Mouse (Mus musculus): ENCODE data around the gene Asxl1. TPM values are rescaled to one million over a fixed set of nuclear protein-coding genes. Genes with fewer than 3 reads are reported as not detected.

Asxl1 gene
- polyA plus RNA-seq, 1 experiment from 2014 or later = 19.6 TPM

DNA sequence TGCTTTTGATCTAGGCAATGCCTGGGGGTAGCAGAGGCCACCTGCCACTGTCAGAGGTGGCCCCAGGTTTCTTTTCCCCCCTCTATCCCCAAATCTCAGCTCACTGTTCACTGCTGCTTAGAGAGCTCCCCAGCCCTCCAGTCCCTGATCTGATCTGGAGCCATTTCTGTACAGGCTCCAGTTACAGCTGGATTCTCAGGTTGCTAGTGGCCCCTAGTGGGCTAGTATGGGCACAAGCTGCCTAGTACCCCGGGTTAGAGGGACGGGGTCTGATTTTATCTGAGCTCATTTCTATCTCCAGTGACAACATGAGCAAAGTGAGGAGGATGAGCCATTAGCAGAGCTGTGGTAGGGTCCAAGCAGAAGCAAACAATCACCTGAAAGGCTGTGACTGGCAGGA is 69.0 kb downstream of the Asxl1 start:
- no peaks in the 10 kb centered on the region for H3K9me3 ChIP-seq (ENCODE audit: control insufficient read depth, low read length)
- no peak overlapping the region for H3K9ac ChIP-seq (ENCODE audit: low read length)
- 38% methylated on average over 2 of the region's 2 CpGs for WGBS
- no peaks in the 10 kb centered on the region for H3K4me1 ChIP-seq (ENCODE audit: control insufficient read depth, insufficient read depth, low read length)
- DNase-seq (ENCODE audit: low spot score, missing footprints) (no peak), ATAC-seq (ENCODE audit: low FRiP score) (no peak)
- no peak overlapping the region for H3K4me3 ChIP-seq (ENCODE audit: low read depth, low read length)
- H3K36me3 ChIP-seq (ENCODE audit: control insufficient read depth, insufficient read depth, low read length) = peaks cover 23% of the 10 kb centered on the region
- no peak overlapping the region for H3K4me2 ChIP-seq
- no peak overlapping the region for H3K27ac ChIP-seq (ENCODE audit: low read depth, low read length)
- H3K27me3 ChIP-seq (ENCODE audit: control insufficient read depth, insufficient read depth, low read length) = no peaks in the 10 kb centered on the region

DNA sequence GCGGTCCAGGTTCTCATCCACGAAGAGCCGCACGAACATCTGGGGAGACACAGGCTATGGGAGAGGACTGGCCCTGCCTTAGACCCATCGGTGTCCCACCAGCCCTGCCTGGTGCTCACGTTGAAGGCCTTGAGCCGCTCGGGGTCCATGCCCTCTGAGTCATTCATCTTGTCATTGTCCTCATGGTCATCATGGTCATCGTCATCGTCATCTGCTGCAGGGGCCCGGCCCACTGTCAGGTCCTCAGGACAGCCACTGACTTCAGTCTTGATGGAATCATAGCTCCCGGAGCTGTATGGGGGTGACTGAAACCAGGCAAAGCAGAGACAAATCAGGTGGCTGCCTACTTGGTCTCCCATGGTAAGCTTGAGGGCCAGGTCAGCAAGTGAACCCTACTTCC is 72.2 kb downstream of the Asxl1 start:
- Histone ChIP-seq H3K9me3 (ENCODE audit: control insufficient read depth, low read length) (no peaks in the 10 kb centered on the region), H3K27ac (ENCODE audit: low read depth, low read length) (no peak overlapping the region), H3K4me3 (ENCODE audit: low read depth, low read length) (no peak overlapping the region), H3K27me3 (ENCODE audit: control insufficient read depth, insufficient read depth, low read length) (no peaks in the 10 kb centered on the region), H3K9ac (ENCODE audit: low read length) (no peak overlapping the region), H3K4me2 (no peak overlapping the region), H3K36me3 (ENCODE audit: control insufficient read depth, insufficient read depth, low read length) (peaks cover 17% of the 10 kb centered on the region), H3K4me1 (ENCODE audit: control insufficient read depth, insufficient read depth, low read length) (peaks cover 8% of the 10 kb centered on the region; the same call in 1 of the 2 replicates)
- WGBS = 96% methylated on average over 12 of the region's 12 CpGs
- ATAC-seq (ENCODE audit: low FRiP score) (no peak), DNase-seq (ENCODE audit: low spot score, missing footprints) (no peak)

DNA sequence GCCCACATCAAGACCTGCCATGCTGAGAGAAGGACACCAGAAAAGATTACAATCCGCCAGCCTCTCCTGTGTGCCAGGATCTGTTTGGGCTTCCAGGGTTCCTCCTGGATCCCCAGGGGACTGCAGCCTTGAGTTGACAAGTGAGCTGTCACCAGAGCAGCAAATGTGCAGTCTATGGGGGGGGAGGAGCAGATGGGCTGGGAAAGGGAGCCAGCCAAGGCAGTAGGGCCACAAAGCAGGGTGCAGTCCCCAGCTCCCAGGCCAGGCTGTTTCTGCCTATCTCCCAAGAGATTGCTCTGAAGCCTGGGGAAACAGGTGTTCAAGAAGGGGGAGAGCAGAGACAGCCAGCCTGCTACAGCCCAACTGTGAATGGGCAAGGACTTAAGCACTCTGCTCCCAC is 72.8 kb downstream of the Asxl1 start:
- H3K27ac ChIP-seq (ENCODE audit: low read depth, low read length) = no peak overlapping the region
- H3K9me3 ChIP-seq (ENCODE audit: control insufficient read depth, low read length) = no peaks in the 10 kb centered on the region
- no peak overlapping the region for H3K9ac ChIP-seq (ENCODE audit: low read length)
- H3K36me3 ChIP-seq (ENCODE audit: control insufficient read depth, insufficient read depth, low read length) = peaks cover 17% of the 10 kb centered on the region
- H3K27me3 ChIP-seq (ENCODE audit: control insufficient read depth, insufficient read depth, low read length) = no peaks in the 10 kb centered on the region
- DNase-seq (ENCODE audit: low spot score, missing footprints) (no peak), ATAC-seq (ENCODE audit: low FRiP score) (no peak)
- 96% methylated on average over 1 of the region's 1 CpGs for WGBS
- no peak overlapping the region for H3K4me3 ChIP-seq (ENCODE audit: low read depth, low read length)
- peaks cover 10% of the 10 kb centered on the region for H3K4me1 ChIP-seq (ENCODE audit: control insufficient read depth, insufficient read depth, low read length)
- no peak overlapping the region for H3K4me2 ChIP-seq

DNA sequence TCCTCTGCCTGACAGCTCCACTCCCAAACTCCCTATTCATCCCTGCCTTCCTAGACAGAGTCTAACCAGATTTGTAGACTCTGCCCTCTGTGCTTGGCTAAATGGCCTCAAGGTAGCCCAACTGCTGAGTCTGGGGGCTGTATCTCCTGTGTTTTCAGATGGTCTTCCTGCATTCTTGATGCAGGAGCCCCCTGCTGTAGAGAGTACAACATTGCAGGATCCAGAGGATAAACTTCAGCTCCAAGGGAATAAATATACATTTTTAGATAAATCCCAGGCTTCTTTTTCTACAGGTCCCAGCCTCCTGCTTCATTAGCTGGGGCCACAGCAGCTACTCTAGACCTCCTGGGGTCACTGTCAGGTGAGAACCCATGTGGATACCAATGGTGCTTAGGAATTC is 75.6 kb downstream of the Asxl1 start:
- H3K36me3 ChIP-seq (ENCODE audit: control insufficient read depth, insufficient read depth, low read length) = peaks cover 9% of the 10 kb centered on the region
- no peak overlapping the region for H3K27ac ChIP-seq (ENCODE audit: low read depth, low read length)
- no peak overlapping the region for H3K9ac ChIP-seq (ENCODE audit: low read length)
- DNase-seq (ENCODE audit: low spot score, missing footprints) = no peak
- no peak overlapping the region for H3K4me2 ChIP-seq
- H3K9me3 ChIP-seq (ENCODE audit: control insufficient read depth, low read length) = no peaks in the 10 kb centered on the region
- H3K27me3 ChIP-seq (ENCODE audit: control insufficient read depth, insufficient read depth, low read length) = no peaks in the 10 kb centered on the region; the same call in 1 of the 2 replicates
- ATAC-seq (ENCODE audit: low FRiP score) = no peak
- H3K4me1 ChIP-seq (ENCODE audit: control insufficient read depth, insufficient read depth, low read length) = peaks cover 18% of the 10 kb centered on the region
- H3K4me3 ChIP-seq (ENCODE audit: low read depth, low read length) = no peak overlapping the region

DNA sequence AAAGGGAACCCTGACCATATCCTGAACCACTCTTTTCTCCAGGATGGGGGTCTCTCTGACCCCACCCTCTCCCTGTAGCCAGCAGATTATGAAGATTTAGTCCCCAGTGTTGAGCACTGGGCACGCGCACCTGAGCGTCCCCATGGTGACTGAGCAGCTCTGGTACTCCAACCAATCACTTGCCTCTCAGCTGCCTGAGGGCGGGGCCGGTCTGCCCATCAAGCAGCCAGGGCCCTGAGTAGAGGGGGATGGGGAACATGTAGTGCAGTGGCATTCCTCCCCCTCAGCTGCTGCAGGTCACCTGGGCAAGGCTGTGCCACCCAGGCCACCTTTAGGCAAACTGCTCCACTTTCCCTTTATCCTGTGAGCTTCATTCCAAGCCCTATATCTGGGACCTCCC is 76.4 kb downstream of the Asxl1 start:
- WGBS = 9% methylated on average over 5 of the region's 5 CpGs
- peaks cover 3% of the 10 kb centered on the region for H3K36me3 ChIP-seq (ENCODE audit: control insufficient read depth, insufficient read depth, low read length)
- H3K9ac ChIP-seq (ENCODE audit: low read length) = no peak overlapping the region
- no peak overlapping the region for H3K27ac ChIP-seq (ENCODE audit: low read depth, low read length)
- no peaks in the 10 kb centered on the region; the same call in 1 of the 2 replicates for H3K27me3 ChIP-seq (ENCODE audit: control insufficient read depth, insufficient read depth, low read length)
- ATAC-seq (ENCODE audit: low FRiP score) (peak; percentile 83), DNase-seq (ENCODE audit: low spot score, missing footprints) (no peak)
- H3K4me2 ChIP-seq = no peak overlapping the region
- peaks cover 23% of the 10 kb centered on the region for H3K4me1 ChIP-seq (ENCODE audit: control insufficient read depth, insufficient read depth, low read length)
- no peaks in the 10 kb centered on the region for H3K9me3 ChIP-seq (ENCODE audit: control insufficient read depth, low read length)
- no peak overlapping the region for H3K4me3 ChIP-seq (ENCODE audit: low read depth, low read length)

DNA sequence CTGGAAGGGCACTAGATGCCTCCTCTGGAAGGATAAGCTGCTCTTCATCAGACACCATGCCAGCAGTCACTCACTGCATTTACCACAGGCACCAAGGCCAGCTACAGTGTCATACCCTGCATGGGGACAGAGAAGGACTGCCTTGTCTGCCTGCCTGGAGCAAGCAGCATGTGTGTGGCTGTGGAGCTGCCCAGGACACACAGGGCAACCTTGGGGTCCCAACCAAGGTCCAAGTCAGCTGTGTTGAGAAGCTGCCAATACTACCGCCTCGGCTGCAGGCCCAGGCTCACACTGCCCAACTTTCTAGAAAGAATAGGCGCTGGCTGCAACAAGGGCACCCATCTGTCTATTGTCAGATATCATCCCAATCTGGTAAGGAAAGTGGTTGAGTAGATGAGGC is 77.5 kb downstream of the Asxl1 start:
- 84% methylated on average over 3 of the region's 3 CpGs for WGBS
- no peaks in the 10 kb centered on the region for H3K9me3 ChIP-seq (ENCODE audit: control insufficient read depth, low read length)
- H3K4me2 ChIP-seq = no peak overlapping the region
- H3K9ac ChIP-seq (ENCODE audit: low read length) = no peak overlapping the region
- H3K27ac ChIP-seq (ENCODE audit: low read depth, low read length) = no peak overlapping the region
- H3K27me3 ChIP-seq (ENCODE audit: control insufficient read depth, insufficient read depth, low read length) = no peaks in the 10 kb centered on the region; the same call in 1 of the 2 replicates
- no peak for ATAC-seq (ENCODE audit: low FRiP score)
- H3K36me3 ChIP-seq (ENCODE audit: control insufficient read depth, insufficient read depth, low read length) = no peaks in the 10 kb centered on the region; the same call in 1 of the 2 replicates
- no peak for DNase-seq (ENCODE audit: low spot score, missing footprints)
- no peak overlapping the region for H3K4me3 ChIP-seq (ENCODE audit: low read depth, low read length)
- peaks cover 24% of the 10 kb centered on the region for H3K4me1 ChIP-seq (ENCODE audit: control insufficient read depth, insufficient read depth, low read length)

DNA sequence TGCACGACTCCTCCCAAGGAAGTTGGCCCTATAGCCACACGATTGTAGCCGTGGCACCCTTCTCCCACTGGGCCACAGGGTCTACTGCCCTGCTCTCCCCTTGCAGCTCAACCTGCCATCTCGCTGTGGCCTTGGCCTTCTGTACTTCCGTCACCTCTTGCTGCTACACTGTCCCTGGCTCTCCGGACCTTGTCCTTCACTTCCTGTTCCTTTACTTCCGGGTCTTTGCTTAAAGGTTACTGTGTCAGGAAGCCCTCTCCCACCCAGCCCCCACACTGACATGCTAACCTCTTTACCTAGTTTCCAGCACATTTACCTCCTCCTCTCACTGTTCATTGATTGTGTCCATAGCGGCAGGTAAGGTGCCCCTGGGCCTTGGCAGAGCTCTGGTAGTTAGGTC is 78.9 kb downstream of the Asxl1 start:
- Histone ChIP-seq H3K27me3 (ENCODE audit: control insufficient read depth, insufficient read depth, low read length) (no peaks in the 10 kb centered on the region; the same call in 1 of the 2 replicates), H3K4me2 (no peak overlapping the region), H3K36me3 (ENCODE audit: control insufficient read depth, insufficient read depth, low read length) (no peaks in the 10 kb centered on the region; the same call in 1 of the 2 replicates), H3K4me1 (ENCODE audit: control insufficient read depth, insufficient read depth, low read length) (peaks cover 24% of the 10 kb centered on the region), H3K9ac (ENCODE audit: low read length) (peak overlapping the region; percentile 9; the same call in 1 of the 2 replicates), H3K27ac (ENCODE audit: low read depth, low read length) (no peak overlapping the region), H3K9me3 (ENCODE audit: control insufficient read depth, low read length) (no peaks in the 10 kb centered on the region), H3K4me3 (ENCODE audit: low read depth, low read length) (no peak overlapping the region)
- ATAC-seq (ENCODE audit: low FRiP score) (no peak), DNase-seq (ENCODE audit: low spot score, missing footprints) (no peak)
- 91% methylated on average over 8 of the region's 8 CpGs for WGBS

DNA sequence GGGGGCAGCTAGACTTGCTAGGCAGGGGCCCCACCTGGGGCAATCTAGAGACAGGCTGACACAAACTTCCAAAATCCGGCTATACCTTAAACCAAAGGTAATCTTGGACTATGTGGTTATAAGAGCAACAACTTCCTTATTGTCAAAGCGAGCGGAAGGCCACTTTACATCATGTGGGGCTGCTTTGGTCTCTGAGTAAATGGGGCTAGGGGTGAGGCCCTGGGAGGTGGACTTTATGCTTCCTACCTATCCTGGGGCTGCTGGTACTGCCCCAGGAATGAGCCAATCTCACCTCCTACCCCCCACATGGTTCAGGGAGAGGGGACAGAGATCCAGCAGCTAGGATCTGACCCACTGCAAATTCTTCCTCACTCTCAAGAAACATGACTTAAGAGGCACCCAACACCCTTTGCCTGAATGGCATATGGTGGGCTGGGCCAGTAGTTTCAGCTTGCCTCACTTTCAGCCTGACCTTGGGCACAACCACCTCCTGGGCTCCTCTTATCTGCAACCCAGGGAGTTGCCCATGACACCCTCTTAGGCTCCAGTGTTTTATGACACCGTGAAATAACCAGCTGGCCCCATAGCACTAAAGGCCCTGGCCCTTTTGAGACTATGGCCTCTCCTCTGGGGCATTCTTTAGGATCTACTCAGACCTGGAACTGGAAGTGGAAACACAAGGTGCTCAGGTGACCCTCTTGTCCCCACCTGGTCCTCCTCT is 79.7 kb downstream of the Asxl1 start:
- H3K27ac ChIP-seq (ENCODE audit: low read depth, low read length) = peak overlapping the region; percentile 58
- no peak overlapping the region for H3K4me3 ChIP-seq (ENCODE audit: low read depth, low read length)
- H3K36me3 ChIP-seq (ENCODE audit: control insufficient read depth, insufficient read depth, low read length) = no peaks in the 10 kb centered on the region; the same call in 1 of the 2 replicates
- H3K9me3 ChIP-seq (ENCODE audit: control insufficient read depth, low read length) = no peaks in the 10 kb centered on the region
- no peak overlapping the region for H3K9ac ChIP-seq (ENCODE audit: low read length)
- peaks cover 24% of the 10 kb centered on the region for H3K4me1 ChIP-seq (ENCODE audit: control insufficient read depth, insufficient read depth, low read length)
- DNase-seq (ENCODE audit: low spot score, missing footprints) (no peak), ATAC-seq (ENCODE audit: low FRiP score) (no peak)
- WGBS = 87% methylated on average over 4 of the region's 4 CpGs
- H3K4me2 ChIP-seq = no peak overlapping the region
- no peaks in the 10 kb centered on the region; the same call in 1 of the 2 replicates for H3K27me3 ChIP-seq (ENCODE audit: control insufficient read depth, insufficient read depth, low read length)

DNA sequence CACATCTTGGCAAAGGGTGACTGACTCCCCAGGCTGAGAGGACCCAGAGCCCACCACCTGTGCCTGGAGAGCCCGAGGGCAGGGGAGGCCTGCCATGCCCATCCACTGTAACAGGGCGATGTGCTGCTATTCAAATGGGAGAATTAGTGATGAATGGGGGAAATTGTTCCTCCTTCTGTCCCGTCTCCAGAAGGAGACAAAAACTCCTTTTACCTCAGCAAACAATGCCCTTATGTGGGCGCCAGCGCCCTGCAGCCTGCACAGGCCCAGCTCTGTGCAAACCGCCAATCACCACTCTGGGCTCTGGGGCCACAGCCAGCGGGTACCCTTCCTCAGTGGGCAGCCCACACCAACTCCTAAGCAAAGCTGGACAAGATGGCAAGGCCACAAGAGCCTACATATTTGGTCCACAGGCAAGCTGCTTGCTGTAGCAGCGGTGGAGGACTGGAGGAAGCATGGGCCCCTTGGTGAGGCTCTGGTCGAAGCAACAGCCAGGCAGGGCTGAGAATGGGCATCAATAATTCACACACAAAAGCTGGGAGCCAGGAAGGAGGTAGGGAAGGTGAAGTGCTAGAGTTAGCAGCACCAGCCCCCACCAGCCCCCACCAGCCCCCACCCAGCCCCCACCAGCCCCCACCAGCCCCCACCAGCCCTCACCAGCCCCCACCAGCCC is 80.5 kb downstream of the Asxl1 start:
- ATAC-seq (ENCODE audit: low FRiP score) (peak; percentile 72), DNase-seq (ENCODE audit: low spot score, missing footprints) (no peak)
- Histone ChIP-seq H3K4me1 (ENCODE audit: control insufficient read depth, insufficient read depth, low read length) (peaks cover 24% of the 10 kb centered on the region), H3K27me3 (ENCODE audit: control insufficient read depth, insufficient read depth, low read length) (no peaks in the 10 kb centered on the region; the same call in 1 of the 2 replicates), H3K9ac (ENCODE audit: low read length) (peak overlapping the region; percentile 44), H3K9me3 (ENCODE audit: control insufficient read depth, low read length) (no peaks in the 10 kb centered on the region), H3K4me2 (no peak overlapping the region), H3K36me3 (ENCODE audit: control insufficient read depth, insufficient read depth, low read length) (0 out of 2 replicates have a peak, but pooled peaks cover 2% of the 10 kb centered on the region), H3K4me3 (ENCODE audit: low read depth, low read length) (no peak overlapping the region), H3K27ac (ENCODE audit: low read depth, low read length) (peak overlapping the region; percentile 58)
- 22% methylated on average over 9 of the region's 9 CpGs for WGBS
